Mouse (Mus musculus) bone marrow, adult 2 months (tissue): ENCODE data around the gene Socs7. TPM values are rescaled to one million over a fixed set of nuclear protein-coding genes. Genes with fewer than 3 reads are reported as not detected.

Experiments used
- H3K27ac ChIP-seq: fragments of 200-500 bp; 2 replicates; pipeline ENCODE4 v1.5.1; 2012; ENCODE audit warnings: low read depth, mild to moderate bottlenecking, control low read depth, inconsistent platforms, low read length; ENCODE audit not compliant: control insufficient read depth, poor library complexity, insufficient read depth
- H3K4me1 ChIP-seq: fragments of 200-500 bp; 2 replicates; pipeline ENCODE4 v1.6.1; 2011; ENCODE audit warnings: low read length; ENCODE audit not compliant: control insufficient read depth, insufficient read depth
- H3K4me3 ChIP-seq: fragments of 200-500 bp; replicated peaks from 2 replicates; pipeline ENCODE3; 2011; ENCODE audit warnings: mild to moderate bottlenecking, low read depth, low read length, control low read depth; ENCODE audit not compliant: control insufficient read depth
- CTCF ChIP-seq: fragments of 200-500 bp; IDR thresholded peaks from 2 replicates; pipeline ENCODE4 v1.5.1; 2011; ENCODE audit warnings: low read length, control low read depth; ENCODE audit not compliant: control insufficient read depth, insufficient read depth
- POLR2A ChIP-seq: fragments of 200-500 bp; IDR thresholded peaks from 2 replicates; pipeline ENCODE4 v1.6.1; 2011; ENCODE audit warnings: low read depth, mild to moderate bottlenecking, control low read depth, low read length, borderline replicate concordance; ENCODE audit not compliant: control insufficient read depth
- WGBS: fragments of 180-500 bp; shearing (Covaris S2); methylation state at CpG from one replicate; pipeline ENCODE4 v1.1.7; 2018; 5-methylcytosine and 5-hydroxymethylcytosine counted together
- polyA plus RNA-seq: library from polyadenylated mRNA; stranded (reverse); fragments of >200 nt; gene quantifications from 2 replicates; pipeline ENCODE4 v1.2.4, GENCODE M21; 2011; ENCODE audit warnings: low replicate concordance; ENCODE audit not compliant: missing spikeins, insufficient read depth, insufficient read length

Gene Socs7
- polyA plus RNA-seq, 1 experiment = 4.3 TPM

GRCm38 (mm10) chr11:97337363-97337762 is 25.0 kb upstream of the Socs7 start:
- no peak for TF ChIP-seq CTCF
- TF ChIP-seq POLR2A = no peak
- 86% methylated on average over 12 of the region's 12 CpGs for WGBS
- Histone ChIP-seq H3K4me1 (no peaks in the 10 kb centered on the region; the same call in none of the 2 replicates), H3K4me3 (no peak overlapping the region), H3K27ac (no peak overlapping the region)

- H3K4me1 ChIP-seq = no peaks in the 10 kb centered on the region; the same call in 1 of the 2 replicates
- H3K4me3 ChIP-seq = no peak overlapping the region
- no peak overlapping the region for H3K27ac ChIP-seq
- WGBS = 74% methylated on average over 21 of the region's 21 CpGs
- TF ChIP-seq CTCF = no peak
- no peak for TF ChIP-seq POLR2A
Observed at GRCm38 (mm10) chr11:97338302-97338976, 23.9 kb upstream of the Socs7 start.

GRCm38 (mm10) chr11:97338977-97339315 is 23.4 kb upstream of the Socs7 start:
- Histone ChIP-seq H3K4me3 (no peak overlapping the region), H3K27ac (no peak overlapping the region), H3K4me1 (no peaks in the 10 kb centered on the region; the same call in 1 of the 2 replicates)
- TF ChIP-seq POLR2A (no peak), CTCF (no peak)
- 55% methylated on average over 17 of the region's 17 CpGs for WGBS

- TF ChIP-seq POLR2A (no peak), CTCF (no peak)
- WGBS = 18% methylated on average over 8 of the region's 8 CpGs
Observed at GRCm38 (mm10) chr11:97343175-97343574, 19.2 kb upstream of the Socs7 start.

GRCm38 (mm10) chr11:97343619-97344018 is 18.7 kb upstream of the Socs7 start:
- Histone ChIP-seq H3K27ac (no peak overlapping the region), H3K4me3 (no peak overlapping the region), H3K4me1 (no peaks in the 10 kb centered on the region)
- TF ChIP-seq POLR2A (no peak), CTCF (peak; percentile 60; the same call in 1 of the 2 replicates)
- WGBS = 26% methylated on average over 17 of the region's 17 CpGs

More at GRCm38 (mm10) chr11:97343175-97343574, 19.2 kb upstream of the Socs7 start:
- H3K4me1 ChIP-seq = no peaks in the 10 kb centered on the region
- no peak overlapping the region for H3K4me3 ChIP-seq
- H3K27ac ChIP-seq = no peak overlapping the region

- Histone ChIP-seq H3K4me1 (peaks cover 2% of the 10 kb centered on the region; the same call in 1 of the 2 replicates), H3K4me3 (no peak overlapping the region), H3K27ac (no peak overlapping the region)
- TF ChIP-seq POLR2A = no peak
- 26% methylated on average over 10 of the region's 10 CpGs for WGBS
Observed at GRCm38 (mm10) chr11:97345446-97345845, 16.9 kb upstream of the Socs7 start.

GRCm38 (mm10) chr11:97346383-97346782 is 16.0 kb upstream of the Socs7 start:
- WGBS = 73% methylated on average over 9 of the region's 9 CpGs
- H3K4me1 ChIP-seq = peaks cover 2% of the 10 kb centered on the region; the same call in 1 of the 2 replicates
- TF ChIP-seq CTCF (no peak), POLR2A (no peak)
- H3K4me3 ChIP-seq = no peak overlapping the region
- H3K27ac ChIP-seq = no peak overlapping the region

GRCm38 (mm10) chr11:97347291-97347690 is 15.1 kb upstream of the Socs7 start:
- peaks cover 2% of the 10 kb centered on the region; the same call in 1 of the 2 replicates for H3K4me1 ChIP-seq
- TF ChIP-seq POLR2A (no peak), CTCF (no peak)
- no peak overlapping the region for H3K4me3 ChIP-seq
- WGBS = 86% methylated on average over 9 of the region's 9 CpGs
- H3K27ac ChIP-seq = no peak overlapping the region

GRCm38 (mm10) chr11:97350035-97350434 is 12.3 kb upstream of the Socs7 start:
- peaks cover 2% of the 10 kb centered on the region; the same call in 1 of the 2 replicates for H3K4me1 ChIP-seq
- no peak overlapping the region for H3K4me3 ChIP-seq
- TF ChIP-seq POLR2A (no peak), CTCF (no peak)
- 56% methylated on average over 2 of the region's 2 CpGs for WGBS
- no peak overlapping the region for H3K27ac ChIP-seq
